Mouse (Mus musculus) hindbrain, embryonic 14.5 days (tissue): ENCODE results near the gene Ncoa5. TPM values are rescaled to one million over a fixed set of nuclear protein-coding genes. Genes with fewer than 3 reads are reported as not detected.

ENCODE experiments used
- ATAC-seq: fragments of 200-750 bp; cut with Nextera tagmentation; 2 replicates; pipeline ENCODE4 v1.8.0; 2017; ENCODE audit warnings: moderate number of reproducible peaks, mild to moderate bottlenecking, moderate TSS enrichment, moderate library complexity; ENCODE audit not compliant: low FRiP score
- DNase-seq: peaks from one replicate; pipeline ENCODE4 v3.0.0-alpha.2; 2015; ENCODE audit warnings: low spot score
- H3K27ac ChIP-seq: fragments of 300-500 bp; sonication (generic); 2 replicates; pipeline ENCODE4 v1.5.1; 2014; ENCODE audit warnings: mild to moderate bottlenecking, moderate library complexity
- H3K27me3 ChIP-seq: fragments of 300-500 bp; sonication (generic); 2 replicates; pipeline ENCODE4 v1.6.1; 2014; ENCODE audit warnings: mild to moderate bottlenecking, low read length, mixed read lengths; ENCODE audit not compliant: control insufficient read depth, insufficient read depth
- H3K36me3 ChIP-seq: fragments of 300-500 bp; sonication (generic); replicated peaks from 2 replicates; pipeline ENCODE4 v1.6.1; 2014; ENCODE audit not compliant: control insufficient read depth, insufficient read depth
- H3K4me1 ChIP-seq: fragments of 300-500 bp; sonication (generic); replicated peaks from 2 replicates; pipeline ENCODE4 v1.6.1; 2014; ENCODE audit warnings: antibody characterized with exemption, low read length, mixed read lengths; ENCODE audit not compliant: control insufficient read depth, insufficient read depth
- H3K4me2 ChIP-seq: fragments of 300-500 bp; sonication (generic); replicated peaks from 2 replicates; pipeline ENCODE4 v1.6.1; 2014; ENCODE audit warnings: mild to moderate bottlenecking, moderate library complexity
- H3K4me3 ChIP-seq: fragments of 300-500 bp; sonication (generic); replicated peaks from 2 replicates; pipeline ENCODE4 v1.5.1; 2014; ENCODE audit warnings: mild to moderate bottlenecking, low read length
- H3K9ac ChIP-seq: fragments of 300-500 bp; sonication (generic); 2 replicates; pipeline ENCODE4 v1.6.1; 2014
- H3K9me3 ChIP-seq: fragments of 300-500 bp; sonication (generic); 2 replicates; pipeline ENCODE4 v1.6.1; 2016; ENCODE audit warnings: low read length; ENCODE audit not compliant: control insufficient read depth
- WGBS: fragments of 180-500 bp; shearing (Covaris S2); extraction: QIAGEN DNeasy Blood & Tissue Kit; methylation state at CpG from one replicate; pipeline ENCODE4 v1.1.7; 2014; 5-methylcytosine and 5-hydroxymethylcytosine counted together
- polyA plus RNA-seq: library from polyadenylated mRNA; unstranded; fragments of >200 nt; fragmentation: Nextera tagmentation; extraction: Ambion mirVana; gene quantifications from 2 replicates; pipeline ENCODE4 v1.2.1, GENCODE M21; 2014

Gene Ncoa5
- polyA plus RNA-seq, 1 experiment from 2014 or later: 83.1 TPM

GRCm38 (mm10) chr2:165070096-165070816 lies 35.6 kb upstream of the Ncoa5 start:
- Histone ChIP-seq H3K27me3 (peaks cover 22% of the 10 kb centered on the region), H3K9me3 (no peaks in the 10 kb centered on the region), H3K27ac (no peak overlapping the region), H3K9ac (no peak overlapping the region), H3K4me2 (peak overlapping the region; percentile 40), H3K4me3 (no peak overlapping the region), H3K36me3 (no peaks in the 10 kb centered on the region), H3K4me1 (0 out of 2 replicates have a peak, but pooled peaks cover 2% of the 10 kb centered on the region)
- DNase-seq (peak; percentile 83), ATAC-seq (0 out of 2 replicates have a peak, but pooled peaks have one; percentile 39)
- 18% methylated on average over 22 of the region's 23 CpGs for WGBS

GRCm38 (mm10) chr2:165068806-165069205 lies 34.1 kb upstream of the Ncoa5 start:
- WGBS: 64% methylated on average over 2 of the region's 2 CpGs
- Histone ChIP-seq H3K4me2 (no peak overlapping the region), H3K9ac (no peak overlapping the region), H3K27ac (no peak overlapping the region), H3K4me1 (0 out of 2 replicates have a peak, but pooled peaks cover 2% of the 10 kb centered on the region), H3K27me3 (peaks cover 16% of the 10 kb centered on the region; the same call in 1 of the 2 replicates), H3K36me3 (no peaks in the 10 kb centered on the region), H3K4me3 (no peak overlapping the region), H3K9me3 (no peaks in the 10 kb centered on the region)
- DNase-seq (no peak), ATAC-seq (no peak)

GRCm38 (mm10) chr2:165064489-165064888 lies 29.8 kb upstream of the Ncoa5 start:
- no peak for DNase-seq
- no peak overlapping the region for H3K4me3 ChIP-seq
- ATAC-seq: no peak
- H3K4me1 ChIP-seq: no peaks in the 10 kb centered on the region
- no peak overlapping the region for H3K27ac ChIP-seq
- H3K27me3 ChIP-seq: 0 out of 2 replicates have a peak, but pooled peaks cover 3% of the 10 kb centered on the region
- H3K9ac ChIP-seq: no peak overlapping the region
- no peaks in the 10 kb centered on the region for H3K36me3 ChIP-seq
- no peaks in the 10 kb centered on the region for H3K9me3 ChIP-seq
- no peak overlapping the region for H3K4me2 ChIP-seq
- 52% methylated on average over 7 of the region's 7 CpGs for WGBS

- no peaks in the 10 kb centered on the region for H3K4me1 ChIP-seq
- ATAC-seq: no peak
- WGBS: 89% methylated on average over 16 of the region's 16 CpGs
These were observed 27.2 kb upstream of the Ncoa5 start for GRCm38 (mm10) chr2:165061638-165062433.

GRCm38 (mm10) chr2:165059961-165060360 lies 25.3 kb upstream of the Ncoa5 start:
- 93% methylated on average over 4 of the region's 4 CpGs for WGBS
- Histone ChIP-seq H3K4me3 (no peak overlapping the region), H3K27ac (no peak overlapping the region)

More at GRCm38 (mm10) chr2:165061638-165062433, 27.2 kb upstream of the Ncoa5 start:
- H3K4me2 ChIP-seq: no peak overlapping the region
- no peaks in the 10 kb centered on the region for H3K36me3 ChIP-seq
- H3K4me3 ChIP-seq: no peak overlapping the region
- no peak overlapping the region for H3K9ac ChIP-seq
- no peak for DNase-seq
- no peaks in the 10 kb centered on the region for H3K9me3 ChIP-seq
- H3K27ac ChIP-seq: no peak overlapping the region
- H3K27me3 ChIP-seq: no peaks in the 10 kb centered on the region

GRCm38 (mm10) chr2:165056377-165057085 lies 21.9 kb upstream of the Ncoa5 start:
- H3K9me3 ChIP-seq: no peaks in the 10 kb centered on the region
- H3K27ac ChIP-seq: no peak overlapping the region
- ATAC-seq (no peak), DNase-seq (no peak)
- no peak overlapping the region for H3K9ac ChIP-seq
- WGBS: 82% methylated on average over 14 of the region's 14 CpGs
- 0 out of 2 replicates have a peak, but pooled peaks cover 4% of the 10 kb centered on the region for H3K4me1 ChIP-seq
- no peaks in the 10 kb centered on the region for H3K36me3 ChIP-seq
- H3K4me3 ChIP-seq: no peak overlapping the region
- H3K4me2 ChIP-seq: 0 out of 2 replicates have a peak overlapping the region, but pooled peaks have one; percentile 3
- no peaks in the 10 kb centered on the region for H3K27me3 ChIP-seq

More at GRCm38 (mm10) chr2:165059961-165060360, 25.3 kb upstream of the Ncoa5 start:
- no peak for ATAC-seq
- Histone ChIP-seq H3K27me3 (no peaks in the 10 kb centered on the region), H3K4me1 (0 out of 2 replicates have a peak, but pooled peaks cover 4% of the 10 kb centered on the region), H3K36me3 (no peaks in the 10 kb centered on the region), H3K9ac (no peak overlapping the region), H3K4me2 (no peak overlapping the region), H3K9me3 (no peaks in the 10 kb centered on the region)
- no peak for DNase-seq

GRCm38 (mm10) chr2:165055905-165056304 lies 21.2 kb upstream of the Ncoa5 start:
- Histone ChIP-seq H3K36me3 (no peaks in the 10 kb centered on the region), H3K4me1 (0 out of 2 replicates have a peak, but pooled peaks cover 4% of the 10 kb centered on the region), H3K9me3 (no peaks in the 10 kb centered on the region), H3K27ac (no peak overlapping the region), H3K4me2 (0 out of 2 replicates have a peak overlapping the region, but pooled peaks have one; percentile 7), H3K4me3 (peak overlapping the region; percentile 3), H3K9ac (no peak overlapping the region), H3K27me3 (no peaks in the 10 kb centered on the region)
- ATAC-seq (no peak), DNase-seq (no peak)
- 15% methylated on average over 7 of the region's 7 CpGs for WGBS

- 15% methylated on average over 25 of the region's 25 CpGs for WGBS
- 0 out of 2 replicates have a peak, but pooled peaks have one; percentile 40 for ATAC-seq
- no peak within 1 kb of the TSS for H3K27ac ChIP-seq
- 0 out of 2 replicates have a peak, but pooled peaks cover 4% of the 10 kb centered on the region for H3K4me1 ChIP-seq
- H3K9me3 ChIP-seq: no peaks in the 10 kb centered on the region
- peak within 1 kb of the TSS; percentile 7 for H3K4me2 ChIP-seq
- no peak for DNase-seq
- H3K4me3 ChIP-seq: peak within 1 kb of the TSS; percentile 3
- no peaks in the 10 kb centered on the region for H3K27me3 ChIP-seq
- no peaks in the 10 kb centered on the region for H3K36me3 ChIP-seq
- H3K9ac ChIP-seq: no peak within 1 kb of the TSS
These were observed 20.5 kb upstream of the Ncoa5 start, which contains the start of gene Cd40 for GRCm38 (mm10) chr2:165054888-165055852. Gene Cd40 (plus strand): TSS chr2:165055627.
